Mouse (Mus musculus) myocyte (in vitro differentiated cells): ENCODE data around the gene Atp5g1. TPM values are rescaled to one million over a fixed set of nuclear protein-coding genes. Genes with fewer than 3 reads are reported as not detected.

Experiments used
- H3K27me3 ChIP-seq: one replicate; pipeline ENCODE4 v1.6.1; 2011; ENCODE audit not compliant: control insufficient read depth, insufficient read depth, insufficient read length
- H3K36me3 ChIP-seq: one replicate; pipeline ENCODE4 v1.6.1; 2011; ENCODE audit not compliant: control insufficient read depth, insufficient read depth
- H3K4me2 ChIP-seq: one replicate; pipeline ENCODE4 v1.6.1; 2011; ENCODE audit warnings: low read depth, control low read depth
- H3K4me3 ChIP-seq: one replicate; pipeline ENCODE4 v1.5.1; 2011; ENCODE audit warnings: mild to moderate bottlenecking, control low read depth, moderate library complexity
- H3K79me2 ChIP-seq: one replicate; pipeline ENCODE4 v1.6.1; 2011; ENCODE audit not compliant: control insufficient read depth, insufficient read depth
- H3ac ChIP-seq: one replicate; pipeline ENCODE4 v1.6.1; 2011; ENCODE audit not compliant: control insufficient read depth, insufficient read length
- CEBPB ChIP-seq: IDR thresholded peaks from 2 replicates; pipeline ENCODE4 v1.6.1; 2011; ENCODE audit warnings: mild to moderate bottlenecking, moderate library complexity; ENCODE audit not compliant: poor library complexity, insufficient read depth, severe bottlenecking
- E2F4 ChIP-seq: IDR thresholded peaks from one replicate; pipeline ENCODE4 v1.6.1; 2011; ENCODE audit warnings: mild to moderate bottlenecking, control low read depth, moderate library complexity; ENCODE audit not compliant: insufficient read depth
- MAX ChIP-seq: IDR thresholded peaks from one replicate; pipeline ENCODE4 v1.6.1; 2011; ENCODE audit warnings: low read depth, mild to moderate bottlenecking, control low read depth
- MYOD1 ChIP-seq, 3 experiments: IDR thresholded peaks; one replicate each; pipeline ENCODE4 v1.6.1; 2011; ENCODE audit warnings: control low read depth in 2 of 3, low read depth in 2 of 3, mild to moderate bottlenecking in 2 of 3, moderate library complexity in 1 of 3; ENCODE audit not compliant: insufficient read length in 2 of 3, control insufficient read depth in 1 of 3
- MYOG ChIP-seq, 3 experiments: IDR thresholded peaks; one replicate each; pipeline ENCODE4 v1.6.1; 2011; ENCODE audit warnings: control low read depth in 2 of 3, low read depth in 2 of 3, mild to moderate bottlenecking in 2 of 3; ENCODE audit not compliant: insufficient read length in 2 of 3, control insufficient read depth in 1 of 3, insufficient read depth in 1 of 3
- POLR2A ChIP-seq: IDR thresholded peaks from one replicate; pipeline ENCODE4 v1.6.1; 2011; ENCODE audit warnings: low read depth, mild to moderate bottlenecking, control low read depth, moderate library complexity; ENCODE audit not compliant: insufficient read length
- POLR2AphosphoS2 ChIP-seq: IDR thresholded peaks from one replicate; pipeline ENCODE4 v1.6.1; 2011; ENCODE audit warnings: low read depth, control low read depth; ENCODE audit not compliant: insufficient read length
- REST ChIP-seq: IDR thresholded peaks from one replicate; pipeline ENCODE4 v1.6.1; 2011; ENCODE audit warnings: mild to moderate bottlenecking, control low read depth, moderate library complexity; ENCODE audit not compliant: insufficient read depth, insufficient read length
- SRF ChIP-seq: IDR thresholded peaks from one replicate; pipeline ENCODE4 v1.6.1; 2011; ENCODE audit warnings: low read depth; ENCODE audit not compliant: control insufficient read depth, insufficient read length
- TCF12 ChIP-seq: IDR thresholded peaks from one replicate; pipeline ENCODE4 v1.6.1; 2011; ENCODE audit warnings: mild to moderate bottlenecking, control low read depth; ENCODE audit not compliant: poor library complexity, insufficient read depth, severe bottlenecking
- TCF3 ChIP-seq: IDR thresholded peaks from one replicate; pipeline ENCODE4 v1.6.1; 2011; ENCODE audit warnings: low read depth, control low read depth; ENCODE audit not compliant: insufficient read length
- USF1 ChIP-seq: IDR thresholded peaks from one replicate; pipeline ENCODE4 v1.6.1; 2011; ENCODE audit warnings: low read depth, mild to moderate bottlenecking, control low read depth, moderate library complexity
- polyA plus RNA-seq: library from polyadenylated mRNA; unstranded; fragments of >200 nt; fragmentation: generic; extraction: Trizol; gene quantifications from one replicate; pipeline ENCODE4 v1.2.1, GENCODE M21; 2012; ENCODE audit warnings: missing spikeins

Atp5g1 gene
- polyA plus RNA-seq, 1 experiment = 1,235 TPM

DNA sequence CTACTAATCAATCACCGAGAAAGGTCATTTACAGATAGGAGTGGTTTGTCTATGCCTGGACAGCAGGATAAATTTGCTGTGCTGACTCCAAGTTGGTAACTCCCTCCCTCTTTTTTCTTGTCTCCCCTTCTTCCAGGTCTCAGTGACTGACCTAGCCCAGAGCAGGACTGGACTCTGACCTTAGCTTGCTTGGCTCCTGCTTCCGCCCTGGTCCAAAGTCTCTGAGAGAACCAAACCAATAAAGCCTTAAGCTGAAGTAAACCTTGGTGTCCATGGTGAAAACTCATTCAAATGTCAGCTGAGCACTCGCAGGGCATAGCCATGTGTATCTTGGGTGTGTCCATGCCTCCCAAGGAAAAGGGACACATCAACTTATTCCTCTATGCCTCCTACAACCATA, 44.9 kb downstream of the Atp5g1 start:
- no peak for TF ChIP-seq USF1
- TF ChIP-seq TCF3 = no peak
- no peak for TF ChIP-seq E2F4
- H3K4me3 ChIP-seq = no peak overlapping the region
- H3K4me2 ChIP-seq = no peak overlapping the region
- H3K27me3 ChIP-seq = peaks cover 15% of the 10 kb centered on the region
- H3K36me3 ChIP-seq = no peaks in the 10 kb centered on the region
- H3ac ChIP-seq = no peak overlapping the region
- H3K79me2 ChIP-seq = peaks cover 7% of the 10 kb centered on the region

DNA sequence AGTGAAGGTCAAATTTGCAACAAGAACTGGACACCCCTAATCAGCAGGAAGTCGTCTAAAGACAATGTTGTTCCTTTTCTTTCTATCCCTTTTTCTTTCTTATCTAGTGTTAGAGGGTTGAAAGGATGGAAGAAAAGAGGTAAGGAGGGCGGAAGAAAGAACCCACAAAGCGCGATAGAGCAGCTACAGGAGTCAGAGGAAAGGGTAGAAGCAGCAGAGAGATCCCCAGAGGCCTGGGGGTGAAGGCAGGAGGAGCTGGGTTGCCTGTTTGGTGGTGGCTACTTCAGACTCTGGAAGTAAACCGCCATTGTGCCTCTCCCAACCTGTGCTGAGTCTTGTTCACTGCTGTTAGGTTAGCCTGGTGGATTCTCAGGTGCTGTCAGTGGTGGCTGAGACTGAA, 47.3 kb downstream of the Atp5g1 start:
- peaks cover 15% of the 10 kb centered on the region for H3K27me3 ChIP-seq
- H3K4me2 ChIP-seq = no peak overlapping the region
- TF ChIP-seq TCF3 (no peak), MYOG (IDR thresholded peaks at IDR 0.05; ENCODE audit: control insufficient read depth in 1 of 3, insufficient read depth in 1 of 3, insufficient read length in 2 of 3, low read depth in 2 of 3) (no peak), TCF12 (no peak), MAX (no peak), POLR2A (no peak), REST (no peak), MYOD1 (IDR thresholded peaks at IDR 0.05; ENCODE audit: control insufficient read depth in 1 of 3, insufficient read length in 2 of 3, low read depth in 2 of 3) (no peak), USF1 (no peak), E2F4 (no peak), POLR2AphosphoS2 (no peak), SRF (no peak), CEBPB (no peak)
- no peaks in the 10 kb centered on the region for H3K79me2 ChIP-seq
- no peak overlapping the region for H3K4me3 ChIP-seq
- H3ac ChIP-seq = no peak overlapping the region
- no peaks in the 10 kb centered on the region for H3K36me3 ChIP-seq

DNA sequence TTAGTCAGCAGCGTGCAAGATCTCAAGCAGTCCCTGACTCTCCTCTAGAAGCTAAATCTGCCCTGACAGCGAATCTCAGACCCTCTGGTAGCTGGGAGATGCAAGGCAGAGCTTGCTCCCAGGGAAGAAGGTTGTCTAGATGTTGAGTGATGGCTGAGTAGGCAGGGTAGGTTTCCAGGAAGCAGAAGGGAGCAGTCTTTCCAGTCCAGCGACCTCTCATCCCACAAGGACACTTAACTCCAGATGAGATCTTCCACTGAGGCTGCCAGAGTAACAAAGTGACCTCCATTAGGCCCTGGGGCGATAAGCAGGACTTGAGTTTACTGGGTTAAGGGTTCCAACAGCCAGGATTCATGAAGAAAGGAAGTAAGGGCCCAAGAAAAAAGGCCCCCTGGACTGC, 54.8 kb downstream of the Atp5g1 start:
- no peak overlapping the region for H3K4me3 ChIP-seq
- no peak overlapping the region for H3K4me2 ChIP-seq
- H3K27me3 ChIP-seq = no peaks in the 10 kb centered on the region
- H3K79me2 ChIP-seq = no peaks in the 10 kb centered on the region
- TF ChIP-seq TCF3 (no peak), CEBPB (no peak), MAX (no peak), REST (no peak), TCF12 (no peak), MYOD1 (IDR thresholded peaks at IDR 0.05; ENCODE audit: control insufficient read depth in 1 of 3, insufficient read length in 2 of 3, low read depth in 2 of 3) (no peak), POLR2A (no peak), E2F4 (no peak), MYOG (IDR thresholded peaks at IDR 0.05; ENCODE audit: control insufficient read depth in 1 of 3, insufficient read depth in 1 of 3, insufficient read length in 2 of 3, low read depth in 2 of 3) (no peak), USF1 (no peak), SRF (no peak), POLR2AphosphoS2 (no peak)
- no peaks in the 10 kb centered on the region for H3K36me3 ChIP-seq
- no peak overlapping the region for H3ac ChIP-seq

Other genes starting within 250 kb of the Atp5g1 start
- gene Gngt2, start 238.5 kb downstream of the Atp5g1 start, polyA plus RNA-seq = 1.1 TPM
- gene Abi3, start 233.2 kb downstream of the Atp5g1 start, polyA plus RNA-seq = 1.5 TPM
- gene B4galnt2, start 160.8 kb downstream of the Atp5g1 start, polyA plus RNA-seq = 0.14 TPM
- 0.30 TPM for gene Igf2bp1, start 69.7 kb downstream of the Atp5g1 start, polyA plus RNA-seq
- gene Gip, start 51.1 kb downstream of the Atp5g1 start, polyA plus RNA-seq = not detected
- gene Snf8, start 40.8 kb downstream of the Atp5g1 start, polyA plus RNA-seq = 112 TPM
- 53.6 TPM for gene Ube2z, start 10.3 kb downstream of the Atp5g1 start, polyA plus RNA-seq
- gene Calcoco2, start 36.3 kb upstream of the Atp5g1 start, polyA plus RNA-seq = not detected
- gene Ttll6, start 58.1 kb upstream of the Atp5g1 start, polyA plus RNA-seq = not detected
- gene Hoxb13, start 118.6 kb upstream of the Atp5g1 start, polyA plus RNA-seq = 0.10 TPM
- 0.24 TPM for gene Hoxb9, start 195.8 kb upstream of the Atp5g1 start, polyA plus RNA-seq
- 0.05 TPM for gene Hoxb8, start 206.2 kb upstream of the Atp5g1 start, polyA plus RNA-seq
- 0.06 TPM for gene Hoxb7, start 211.0 kb upstream of the Atp5g1 start, polyA plus RNA-seq
- gene Hoxb6, start 216.8 kb upstream of the Atp5g1 start, polyA plus RNA-seq = not detected
- gene Hoxb5, start 227.7 kb upstream of the Atp5g1 start, polyA plus RNA-seq = not detected
- not detected for gene Hoxb4, start 242.6 kb upstream of the Atp5g1 start, polyA plus RNA-seq
- not detected for gene Hoxb3, start 247.7 kb upstream of the Atp5g1 start, polyA plus RNA-seq